Mouse (Mus musculus) thymus, adult 2 months (tissue): ENCODE measurements around the gene Slc9b1. TPM values are rescaled to one million over a fixed set of nuclear protein-coding genes. Genes with fewer than 3 reads are reported as not detected.

Experiments
- DNase-seq: peaks from one replicate; pipeline ENCODE4 v3.0.0; 2021
- H3K27ac ChIP-seq: fragments of 200-500 bp; 2 replicates; pipeline ENCODE4 v1.5.1; 2012; ENCODE audit warnings: low read length, control low read depth; ENCODE audit not compliant: control insufficient read depth, insufficient read depth
- H3K27me3 ChIP-seq: fragments of 200-500 bp; 2 replicates; pipeline ENCODE4 v1.6.1; 2012; ENCODE audit warnings: mild to moderate bottlenecking, low read length, moderate library complexity, mixed read lengths; ENCODE audit not compliant: control insufficient read depth, insufficient read depth
- H3K36me3 ChIP-seq: fragments of 200-500 bp; 2 replicates; pipeline ENCODE4 v1.6.1; 2012; ENCODE audit warnings: mild to moderate bottlenecking, low read length, moderate library complexity; ENCODE audit not compliant: control insufficient read depth, insufficient read depth
- H3K4me1 ChIP-seq: fragments of 200-500 bp; replicated peaks from 2 replicates; pipeline ENCODE4 v1.6.1; 2012; ENCODE audit warnings: low read length; ENCODE audit not compliant: control insufficient read depth, insufficient read depth
- H3K4me3 ChIP-seq: fragments of 200-500 bp; 2 replicates; pipeline ENCODE4 v1.5.1; 2012; ENCODE audit warnings: mild to moderate bottlenecking, low read length, control low read depth, moderate library complexity; ENCODE audit not compliant: control insufficient read depth, insufficient read depth
- CTCF ChIP-seq: fragments of 200-500 bp; IDR thresholded peaks from 2 replicates; pipeline ENCODE4 v1.5.1; 2012; ENCODE audit warnings: mild to moderate bottlenecking, control low read depth, low read length, moderate library complexity, borderline replicate concordance; ENCODE audit not compliant: control insufficient read depth, poor library complexity, insufficient read depth; ENCODE audit errors: extremely low read depth
- POLR2A ChIP-seq: fragments of 200-500 bp; IDR thresholded peaks from 2 replicates; pipeline ENCODE4 v1.6.1; 2012; ENCODE audit warnings: mild to moderate bottlenecking, low read length, control low read depth, moderate library complexity; ENCODE audit not compliant: control insufficient read depth, poor library complexity, insufficient read depth; ENCODE audit errors: extremely low read depth
- polyA plus RNA-seq: library from polyadenylated mRNA; depleted of rRNA; stranded (reverse); fragments of >200 nt; gene quantifications from 2 replicates; pipeline ENCODE4 v1.2.3, GENCODE M21; 2012; rRNA removed

The Slc9b1 gene
- polyA plus RNA-seq, 1 experiment, result not detected

GRCm38 (mm10) chr3:135444930-135445329, 97.1 kb downstream of the Slc9b1 start:
- H3K36me3 ChIP-seq, result peaks cover 25% of the 10 kb centered on the region
- no peak for TF ChIP-seq POLR2A
- no peak for TF ChIP-seq CTCF

More at GRCm38 (mm10) chr3:135444930-135445329, 97.1 kb downstream of the Slc9b1 start:
- no peaks in the 10 kb centered on the region for H3K4me1 ChIP-seq
- no peak for DNase-seq
- H3K27ac ChIP-seq, result no peak overlapping the region
- no peak overlapping the region for H3K4me3 ChIP-seq
- H3K27me3 ChIP-seq, result no peaks in the 10 kb centered on the region

Other genes with a start within 250 kb of the Slc9b1 start
- 9.0 and 10.3 TPM in 2 replicates for gene Cenpe, start 135.5 kb upstream of the Slc9b1 start, polyA plus RNA-seq
- gene Bdh2, start 66.8 kb upstream of the Slc9b1 start, polyA plus RNA-seq, result 0.37 and 0.40 TPM in 2 replicates
- 0.71 and 0.73 TPM in 2 replicates for gene Slc9b2, start 40.3 kb upstream of the Slc9b1 start, polyA plus RNA-seq
- 39.3 and 50.4 TPM in 2 replicates for gene Cisd2, start 75.9 kb downstream of the Slc9b1 start, polyA plus RNA-seq
- 552 and 608 TPM in 2 replicates for gene Ube2d3, start 90.1 kb downstream of the Slc9b1 start, polyA plus RNA-seq
- 7.2 and 7.6 TPM in 2 replicates for gene Manba, start 137.6 kb downstream of the Slc9b1 start, polyA plus RNA-seq